Mouse (Mus musculus) embryonic facial prominence, embryonic 11.5 days (tissue): ENCODE results near the gene Prkcz. TPM values are rescaled to one million over a fixed set of nuclear protein-coding genes. Genes with fewer than 3 reads are reported as not detected.
A peak's percentile ranks its signal among the peaks of the same experiment; 100 is the strongest.

ENCODE experiments used
- ATAC-seq: fragments of 200-750 bp; cut with Nextera tagmentation; replicated peaks from 2 replicates; pipeline ENCODE4 v1.8.0; 2017; ENCODE audit warnings: low read depth; ENCODE audit not compliant: insufficient number of reproducible peaks, low FRiP score, low TSS enrichment
- DNase-seq: peaks from one replicate; pipeline ENCODE4 v3.0.0-alpha.2; 2015; ENCODE audit warnings: low spot score
- H3K27ac ChIP-seq: fragments of 300-500 bp; sonication (generic); replicated peaks from 2 replicates; pipeline ENCODE4 v1.5.1; 2014; ENCODE audit warnings: mild to moderate bottlenecking, low read depth, low read length, control low read depth
- H3K27me3 ChIP-seq: fragments of 300-500 bp; sonication (generic); 2 replicates; pipeline ENCODE4 v1.6.1; 2014; ENCODE audit warnings: mild to moderate bottlenecking, low read length, moderate library complexity, mixed read lengths; ENCODE audit not compliant: control insufficient read depth, insufficient read depth
- H3K36me3 ChIP-seq: fragments of 300-500 bp; sonication (generic); replicated peaks from 2 replicates; pipeline ENCODE4 v1.6.1; 2014; ENCODE audit warnings: low read depth, mild to moderate bottlenecking, low read length, moderate library complexity, mixed read lengths; ENCODE audit not compliant: control insufficient read depth, insufficient read depth
- H3K4me1 ChIP-seq: fragments of 300-500 bp; sonication (generic); 2 replicates; pipeline ENCODE4 v1.6.1; 2014; ENCODE audit warnings: low read length, mixed read lengths; ENCODE audit not compliant: control insufficient read depth, insufficient read depth
- H3K4me2 ChIP-seq: fragments of 300-500 bp; sonication (generic); 2 replicates; pipeline ENCODE4 v1.6.1; 2014; ENCODE audit warnings: low read depth, mild to moderate bottlenecking, control low read depth, low read length, moderate library complexity
- H3K4me3 ChIP-seq: fragments of 300-500 bp; sonication (generic); 2 replicates; pipeline ENCODE4 v1.5.1; 2014; ENCODE audit warnings: low read depth, low read length, control low read depth
- H3K9ac ChIP-seq: fragments of 300-500 bp; sonication (generic); replicated peaks from 2 replicates; pipeline ENCODE4 v1.6.1; 2014; ENCODE audit warnings: mild to moderate bottlenecking, control low read depth, low read length
- H3K9me3 ChIP-seq: fragments of 300-500 bp; sonication (generic); replicated peaks from 2 replicates; pipeline ENCODE4 v1.6.1; 2016; ENCODE audit warnings: mild to moderate bottlenecking, low read length, inconsistent platforms, mixed read lengths; ENCODE audit not compliant: control insufficient read depth
- WGBS: fragments of 180-500 bp; shearing (Covaris S2); extraction: QIAGEN DNeasy Blood & Tissue Kit; methylation state at CpG from one replicate; pipeline ENCODE4 v1.1.7; 2014; 5-methylcytosine and 5-hydroxymethylcytosine counted together
- polyA plus RNA-seq: library from polyadenylated mRNA; unstranded; fragments of >200 nt; fragmentation: Nextera tagmentation; extraction: Ambion mirVana; gene quantifications from 2 replicates; pipeline ENCODE4 v1.2.1, GENCODE M21; 2014

The Prkcz gene
- polyA plus RNA-seq, 1 experiment from 2014 or later, result 8.1 TPM

DNA sequence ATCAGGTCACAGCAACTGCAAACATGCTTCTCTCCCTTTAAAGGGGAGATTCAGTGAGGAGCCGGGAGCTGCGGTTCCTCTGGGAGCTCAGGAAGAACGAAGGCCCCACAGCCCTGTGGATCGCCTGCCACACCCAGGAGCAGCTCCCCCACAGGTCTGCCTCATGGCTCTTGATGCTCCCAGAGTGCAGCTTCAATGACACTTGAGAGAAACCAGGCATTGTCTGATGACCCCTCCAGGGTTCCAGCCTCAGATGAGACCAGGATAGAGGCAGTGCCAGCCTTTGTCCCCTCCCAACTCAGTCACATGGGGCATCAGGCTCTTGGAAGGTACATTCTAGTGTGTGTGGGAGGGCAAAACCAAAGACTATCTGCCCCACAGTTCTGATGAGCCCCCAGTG lies 59.2 kb downstream of the Prkcz start:
- Histone ChIP-seq H3K36me3 (no peaks in the 10 kb centered on the region), H3K4me3 (no peak overlapping the region), H3K27me3 (no peaks in the 10 kb centered on the region), H3K4me1 (no peaks in the 10 kb centered on the region; the same call in 1 of the 2 replicates), H3K27ac (no peak overlapping the region), H3K4me2 (no peak overlapping the region), H3K9me3 (no peaks in the 10 kb centered on the region), H3K9ac (0 out of 2 replicates have a peak overlapping the region, but pooled peaks have one; percentile 7)
- WGBS, result 51% methylated on average over 4 of the region's 4 CpGs
- ATAC-seq, result no peak
- DNase-seq, result no peak

- Histone ChIP-seq H3K9me3 (no peaks in the 10 kb centered on the region), H3K4me1 (no peaks in the 10 kb centered on the region), H3K36me3 (no peaks in the 10 kb centered on the region), H3K27me3 (no peaks in the 10 kb centered on the region), H3K4me2 (no peak overlapping the region), H3K27ac (no peak overlapping the region), H3K4me3 (no peak overlapping the region), H3K9ac (no peak overlapping the region)
- no peak for ATAC-seq
- WGBS, result 88% methylated on average over 7 of the region's 7 CpGs
- DNase-seq, result no peak
Observed at GRCm38 (mm10) chr4:155301098-155301447, 60.1 kb downstream of the Prkcz start.

- no peaks in the 10 kb centered on the region for H3K9me3 ChIP-seq
- no peak for ATAC-seq
- no peaks in the 10 kb centered on the region for H3K4me1 ChIP-seq
- no peak overlapping the region for H3K4me2 ChIP-seq
- H3K36me3 ChIP-seq, result no peaks in the 10 kb centered on the region
- no peaks in the 10 kb centered on the region for H3K27me3 ChIP-seq
- DNase-seq, result no peak
- WGBS, result 84% methylated on average over 21 of the region's 21 CpGs
- no peak overlapping the region for H3K4me3 ChIP-seq
- H3K9ac ChIP-seq, result no peak overlapping the region
- H3K27ac ChIP-seq, result no peak overlapping the region
Observed at GRCm38 (mm10) chr4:155300421-155301097, 60.6 kb downstream of the Prkcz start.

GRCm38 (mm10) chr4:155298826-155299225 lies 62.3 kb downstream of the Prkcz start:
- Histone ChIP-seq H3K4me3 (no peak overlapping the region), H3K9ac (no peak overlapping the region), H3K4me2 (no peak overlapping the region), H3K27me3 (no peaks in the 10 kb centered on the region), H3K36me3 (no peaks in the 10 kb centered on the region), H3K9me3 (no peaks in the 10 kb centered on the region), H3K27ac (no peak overlapping the region), H3K4me1 (no peaks in the 10 kb centered on the region)
- WGBS, result 73% methylated on average over 4 of the region's 4 CpGs
- ATAC-seq (no peak), DNase-seq (no peak)

- WGBS, result 44% methylated on average over 2 of the region's 2 CpGs
- H3K36me3 ChIP-seq, result no peaks in the 10 kb centered on the region
- DNase-seq, result peak; percentile 65
- H3K27me3 ChIP-seq, result no peaks in the 10 kb centered on the region
- no peaks in the 10 kb centered on the region for H3K9me3 ChIP-seq
- H3K4me1 ChIP-seq, result no peaks in the 10 kb centered on the region
- no peak overlapping the region for H3K4me3 ChIP-seq
- H3K4me2 ChIP-seq, result no peak overlapping the region
- H3K27ac ChIP-seq, result no peak overlapping the region
- no peak for ATAC-seq
- H3K9ac ChIP-seq, result no peak overlapping the region
Observed at GRCm38 (mm10) chr4:155297057-155297456, 64.1 kb downstream of the Prkcz start.

GRCm38 (mm10) chr4:155295996-155296395 lies 65.2 kb downstream of the Prkcz start:
- ATAC-seq (no peak), DNase-seq (no peak)
- H3K9me3 ChIP-seq, result no peaks in the 10 kb centered on the region
- no peaks in the 10 kb centered on the region for H3K4me1 ChIP-seq
- no peaks in the 10 kb centered on the region for H3K27me3 ChIP-seq
- no peaks in the 10 kb centered on the region for H3K36me3 ChIP-seq
- no peak overlapping the region for H3K4me3 ChIP-seq
- H3K4me2 ChIP-seq, result no peak overlapping the region
- WGBS, result 76% methylated on average over 4 of the region's 4 CpGs
- H3K9ac ChIP-seq, result no peak overlapping the region
- H3K27ac ChIP-seq, result no peak overlapping the region

GRCm38 (mm10) chr4:155295026-155295590 lies 66.1 kb downstream of the Prkcz start:
- no peaks in the 10 kb centered on the region for H3K36me3 ChIP-seq
- no peak overlapping the region for H3K9ac ChIP-seq
- no peak overlapping the region for H3K27ac ChIP-seq
- H3K9me3 ChIP-seq, result no peaks in the 10 kb centered on the region
- no peaks in the 10 kb centered on the region for H3K4me1 ChIP-seq
- H3K4me3 ChIP-seq, result no peak overlapping the region
- 82% methylated on average over 10 of the region's 10 CpGs for WGBS
- no peak for ATAC-seq
- H3K4me2 ChIP-seq, result no peak overlapping the region
- no peaks in the 10 kb centered on the region for H3K27me3 ChIP-seq
- DNase-seq, result peak; percentile 36

- Histone ChIP-seq H3K9ac (no peak overlapping the region), H3K9me3 (no peaks in the 10 kb centered on the region), H3K4me3 (no peak overlapping the region), H3K27ac (no peak overlapping the region), H3K27me3 (no peaks in the 10 kb centered on the region), H3K4me1 (no peaks in the 10 kb centered on the region), H3K4me2 (no peak overlapping the region), H3K36me3 (no peaks in the 10 kb centered on the region)
- ATAC-seq, result no peak
- 85% methylated on average over 14 of the region's 14 CpGs for WGBS
- DNase-seq, result no peak
Observed at GRCm38 (mm10) chr4:155294381-155294780, 66.8 kb downstream of the Prkcz start.
